Mouse (Mus musculus): Measurements from ENCODE around the gene Gjc2.
"Not testable (repeated sequence)": the region's sequence is repeated elsewhere in the genome, so short reads cannot be mapped to it uniquely, and the experiment has no call there.

Gjc2 gene

DNA sequence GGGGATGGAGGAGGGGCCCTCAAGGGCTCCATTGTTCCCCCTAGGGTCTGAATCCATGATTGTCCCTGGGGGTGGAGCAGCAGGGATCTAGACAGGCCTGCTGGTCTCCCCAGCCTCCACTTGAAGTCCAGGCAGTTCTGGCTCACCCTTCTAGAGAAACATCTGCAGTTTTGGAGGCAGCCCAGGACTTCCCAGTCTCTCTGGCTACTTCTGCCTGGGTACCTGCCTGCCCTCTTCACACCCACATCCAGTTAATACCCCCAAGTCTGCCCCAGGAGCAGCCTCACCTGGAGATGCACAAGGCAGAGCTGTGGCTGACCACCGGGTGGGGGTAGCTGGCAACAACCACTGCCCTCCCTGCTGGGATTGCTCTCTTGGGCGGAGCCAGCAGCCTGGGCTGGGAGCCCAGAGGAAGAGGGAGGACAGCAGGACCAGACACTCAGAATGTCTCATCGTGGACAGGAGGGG, at the start of gene Gjc2:
Gene Gjc2 (minus strand): TSS at position 350 of the 468 bp plus-strand sequence.
- peak; percentile 48 to 70 for DNase-seq

DNA sequence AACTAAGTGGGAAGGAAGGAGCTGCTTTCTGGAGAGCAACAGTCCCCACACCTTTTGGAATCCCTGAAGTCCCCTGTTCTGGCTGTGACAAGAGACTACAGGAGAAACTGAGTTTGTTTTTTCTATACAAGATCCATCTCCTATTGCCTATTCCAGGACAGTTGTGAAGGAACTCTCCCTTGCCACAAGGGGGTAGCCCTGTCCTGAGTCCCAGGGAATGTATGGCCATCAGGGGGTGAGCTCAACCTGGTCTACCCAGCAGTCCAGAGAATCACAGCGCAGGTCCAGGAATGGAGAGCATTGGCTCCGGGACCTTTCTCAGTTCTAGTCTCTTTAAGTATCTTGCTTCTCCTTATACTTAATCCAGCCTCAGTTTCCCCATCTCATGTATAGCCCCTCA, 49.8 kb upstream of the Gjc2 start:
- DNase-seq, result no peak

DNA sequence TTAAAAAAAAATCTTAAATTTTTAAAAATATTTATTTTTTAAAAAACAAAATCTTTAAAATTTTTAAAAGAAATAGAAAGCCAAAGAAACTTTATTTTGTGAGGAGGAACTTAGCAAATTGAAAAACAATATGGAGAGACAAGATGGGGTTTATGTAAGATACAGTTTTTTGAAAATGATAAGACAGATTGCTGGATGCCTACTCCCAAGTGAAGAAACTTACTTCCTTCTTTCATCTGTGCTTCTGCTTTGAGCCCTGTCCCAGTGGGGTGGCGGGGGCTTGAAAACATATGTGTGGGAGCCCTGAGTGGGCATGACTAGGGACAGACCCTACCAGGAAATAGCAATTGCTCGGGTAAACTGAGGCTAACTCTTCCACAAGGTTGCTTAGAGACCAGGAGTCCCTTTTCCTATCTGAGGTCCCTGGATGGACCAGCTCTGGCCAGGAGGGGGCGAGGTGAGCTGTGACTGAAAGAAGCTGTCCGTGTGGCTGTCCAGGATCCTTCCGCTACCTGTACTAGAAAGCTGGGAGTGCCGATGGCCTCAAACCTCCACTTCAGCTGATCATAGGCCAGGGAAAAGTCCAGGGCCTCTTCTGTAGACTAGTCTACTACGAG, 47.2 kb upstream of the Gjc2 start:
- DNase-seq, result peak; percentile 74 to 90

DNA sequence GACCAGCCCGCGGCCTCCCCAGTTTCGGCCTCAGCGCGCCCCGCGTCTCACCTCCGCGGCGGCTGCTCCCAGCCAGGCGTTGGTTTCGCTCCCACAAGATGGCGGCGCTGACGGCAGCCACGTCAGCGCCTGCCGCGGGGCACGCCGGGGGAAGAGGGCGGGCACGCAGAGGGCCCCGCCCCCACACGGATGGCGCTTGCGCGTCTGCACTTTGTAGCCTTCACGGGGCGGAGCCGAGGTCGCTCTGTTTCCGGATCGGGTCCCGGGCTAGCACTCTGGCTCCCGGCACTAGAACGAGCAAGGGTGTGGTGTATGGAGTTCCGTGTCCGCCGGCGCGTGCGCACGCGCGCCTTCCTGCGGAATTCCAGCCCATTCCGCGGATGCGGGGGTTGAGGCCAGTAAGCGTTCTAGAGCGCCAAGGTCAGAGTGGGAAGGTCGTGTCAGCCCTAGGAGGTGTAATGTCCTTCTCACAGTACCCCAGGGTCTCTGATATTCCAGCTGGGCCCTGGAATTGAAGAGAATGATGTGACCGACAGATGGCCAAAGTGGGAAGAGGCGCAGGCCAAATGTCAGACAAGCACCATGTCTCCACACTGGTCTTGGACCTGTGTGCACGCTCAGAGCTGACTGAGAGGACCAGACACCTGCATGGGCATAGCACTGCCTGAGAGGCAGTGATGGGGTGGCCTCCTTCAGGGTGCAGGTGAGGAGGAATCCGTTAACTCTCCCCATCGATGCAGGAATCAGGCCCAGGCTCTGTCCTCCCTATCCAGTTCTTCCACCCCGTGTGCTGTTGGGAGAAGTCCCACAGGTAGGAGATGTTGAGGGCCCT, 45.3 kb upstream of the Gjc2 start, which contains the start of gene Arf1:
Gene Arf1 (minus strand): TSS at position 149 of the 832 bp plus-strand sequence.
- DNase-seq, result peak; percentile 97 to 99

DNA sequence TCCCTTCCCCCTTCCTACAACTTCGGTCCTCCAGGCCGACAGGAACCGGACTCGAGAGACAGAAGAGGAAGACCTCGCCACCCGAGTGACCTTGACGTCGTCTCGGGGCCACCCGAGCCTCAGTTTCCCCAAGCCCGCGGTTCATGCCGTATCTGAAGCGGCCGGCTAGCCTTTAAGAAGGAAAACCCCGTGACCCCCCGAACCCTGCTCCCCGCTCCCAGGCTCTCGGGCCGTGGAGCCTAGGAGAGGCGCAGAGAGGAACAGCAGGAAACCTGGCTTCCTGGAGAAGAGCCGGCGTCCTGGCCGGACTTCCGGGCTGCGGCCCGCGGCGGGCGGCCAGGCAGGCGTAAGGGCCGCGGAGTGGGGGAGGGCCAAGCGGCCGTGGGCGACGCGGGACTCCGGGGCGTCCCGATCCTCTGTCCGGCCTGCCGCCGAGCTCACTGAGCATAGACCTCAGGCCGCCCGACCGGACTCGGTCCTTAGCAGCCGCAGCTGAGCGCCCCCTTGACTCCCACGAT, 44.6 kb upstream of the Gjc2 start:
- DNase-seq, result peak in 1 of 2 experiments; percentile 51

DNA sequence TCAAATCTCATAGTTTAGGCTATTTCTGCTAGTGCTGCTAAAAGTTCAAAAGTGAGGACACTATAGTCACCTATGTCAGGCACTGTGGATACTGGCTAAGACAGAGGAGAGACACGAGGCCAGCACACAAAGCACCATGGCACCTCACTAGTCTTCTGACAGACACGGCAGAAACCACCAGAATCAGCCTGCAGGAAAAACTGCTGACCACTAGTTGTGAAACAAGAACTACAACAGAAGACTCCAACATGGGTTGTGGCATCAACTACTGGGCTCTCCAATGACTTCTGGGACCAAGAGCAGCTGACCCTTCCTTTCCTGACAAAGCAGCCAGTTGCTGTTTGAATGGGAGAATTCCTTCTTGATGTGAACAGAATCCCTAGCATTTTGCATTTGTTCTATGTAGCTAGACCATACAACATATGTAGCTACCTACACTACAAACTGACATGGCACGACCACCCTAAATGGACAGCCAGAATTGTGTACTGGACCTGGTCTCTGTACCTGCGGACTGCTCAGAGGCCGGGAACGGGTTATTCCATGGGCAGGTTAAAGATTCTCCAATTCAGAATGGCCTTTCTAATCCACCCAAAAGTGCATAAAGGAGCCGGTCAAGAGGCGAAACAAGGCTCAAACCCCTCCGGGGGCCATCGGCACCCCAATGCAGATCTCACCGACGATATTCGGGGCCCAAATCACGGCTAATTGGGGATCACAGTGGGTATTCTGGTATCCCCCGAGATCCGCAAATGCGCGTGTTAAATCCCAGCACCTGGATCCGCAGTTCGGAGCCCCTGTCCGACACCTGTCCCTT, 44.0 kb upstream of the Gjc2 start:
- DNase-seq, result peak; percentile 34 to 48

DNA sequence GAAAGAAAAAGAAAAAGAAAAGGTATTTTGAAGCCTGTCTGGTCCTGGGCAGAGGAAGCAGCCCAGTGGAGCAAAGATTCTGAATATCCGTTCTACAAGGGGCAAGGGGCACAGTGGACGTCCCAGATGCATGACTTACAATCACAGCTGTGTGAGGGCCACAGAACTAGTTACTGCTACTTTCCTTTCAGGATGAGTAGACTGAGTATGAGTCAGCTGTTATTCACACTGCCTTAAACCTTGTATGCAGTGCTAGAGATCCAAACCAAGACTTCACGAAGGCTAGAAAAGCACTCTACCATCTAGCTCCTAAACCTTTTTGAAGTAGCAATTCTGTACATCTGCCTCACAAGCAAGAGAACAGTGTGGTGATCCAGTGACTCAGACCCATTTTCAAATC, 43.2 kb upstream of the Gjc2 start:
- peak in 1 of 2 experiments; percentile 13 for DNase-seq

DNA sequence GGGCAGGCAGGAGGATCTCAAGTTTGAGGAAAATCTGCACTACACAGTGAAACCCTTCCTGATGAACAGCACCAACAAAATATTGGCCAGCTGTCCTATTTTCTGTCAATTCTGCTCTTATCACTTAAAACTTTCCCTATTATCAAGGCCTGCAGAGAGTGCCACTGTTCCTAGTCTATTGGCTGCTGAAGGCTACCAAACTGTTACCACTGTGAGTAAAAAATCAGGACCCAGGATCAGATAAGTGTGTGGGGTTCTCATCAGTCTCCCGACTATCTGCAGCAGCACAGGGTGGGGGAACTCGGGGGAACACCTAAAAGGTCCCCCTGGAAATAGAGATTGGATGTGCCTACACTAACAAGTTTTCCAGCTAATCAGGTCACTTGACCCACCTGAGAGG, 42.2 kb upstream of the Gjc2 start:
- DNase-seq, result no peak

DNA sequence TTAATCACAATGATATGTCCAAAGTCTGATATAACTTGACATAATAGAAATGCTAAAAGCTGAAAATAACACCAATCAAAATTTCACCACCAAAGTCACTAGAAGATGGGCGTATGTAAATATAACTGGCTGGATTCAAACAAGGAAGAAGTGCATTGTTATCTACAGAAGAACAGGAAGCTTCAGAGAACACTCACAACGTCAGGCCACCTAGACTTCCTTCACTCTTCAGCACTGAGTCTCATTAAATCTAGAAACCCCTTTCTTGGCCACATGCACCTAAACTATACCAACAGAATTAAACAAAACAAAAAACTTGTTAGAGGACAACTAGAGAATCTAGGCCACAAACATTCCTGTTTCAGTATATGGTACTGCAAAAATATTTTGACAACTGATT, 41.5 kb upstream of the Gjc2 start:
- DNase-seq, result no peak

DNA sequence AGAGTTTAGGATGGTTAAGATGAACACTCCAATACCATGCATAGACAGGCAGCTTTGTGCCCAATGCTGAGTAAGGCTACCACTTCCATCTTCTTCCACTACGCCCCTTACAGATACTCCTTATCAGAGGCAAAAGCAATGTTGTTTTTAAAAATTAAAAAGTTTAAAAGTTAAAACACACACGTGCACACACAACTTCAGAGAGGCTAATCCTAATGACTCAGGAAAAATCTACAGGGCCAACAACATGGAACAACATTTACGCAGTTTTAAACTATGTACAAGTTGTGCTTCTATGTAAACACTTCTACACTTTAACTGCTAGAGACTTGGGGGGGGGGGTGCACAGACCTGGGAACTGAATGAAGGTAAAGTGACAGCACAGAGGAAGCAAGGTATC, 41.0 kb upstream of the Gjc2 start:
- no peak for DNase-seq

DNA sequence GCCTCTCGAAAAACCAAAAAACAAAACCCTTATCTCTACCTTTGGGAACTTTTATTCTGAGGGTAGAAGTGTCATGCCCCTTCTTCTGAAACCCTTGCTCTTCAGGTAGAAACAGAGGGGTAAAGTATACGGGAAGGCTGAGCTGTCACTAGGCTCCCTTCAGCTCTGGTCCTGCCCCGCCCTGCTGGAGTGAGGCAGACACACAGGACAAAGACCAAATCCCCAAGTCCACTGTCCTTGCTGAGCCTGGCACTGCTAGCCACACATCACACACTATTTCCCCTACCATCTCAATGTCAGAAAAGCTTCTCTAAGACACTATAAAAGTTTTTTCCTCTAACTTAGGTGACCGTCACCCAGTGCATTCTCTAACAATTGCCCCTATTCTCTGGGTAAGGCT, 39.3 kb upstream of the Gjc2 start:
- DNase-seq, result peak; percentile 55 to 69

DNA sequence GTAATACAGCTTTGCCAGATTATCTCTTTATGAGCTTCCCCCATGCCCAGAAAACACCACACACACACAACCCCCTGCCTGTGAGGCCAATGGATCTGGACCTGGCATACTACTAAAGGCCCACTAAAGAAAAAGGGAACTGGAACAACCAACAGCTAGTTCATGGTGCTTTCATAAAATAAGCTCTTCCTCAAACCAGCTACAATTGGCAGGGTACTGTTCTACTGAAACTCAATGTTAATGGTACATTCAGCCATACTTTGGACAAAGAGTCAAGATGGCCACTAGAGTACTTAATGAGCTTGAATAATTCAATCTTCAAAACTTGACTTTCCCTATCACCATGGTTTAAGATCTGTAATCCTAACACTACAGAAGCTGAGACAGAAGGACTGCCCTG, 38.6 kb upstream of the Gjc2 start:
- DNase-seq, result no peak

DNA sequence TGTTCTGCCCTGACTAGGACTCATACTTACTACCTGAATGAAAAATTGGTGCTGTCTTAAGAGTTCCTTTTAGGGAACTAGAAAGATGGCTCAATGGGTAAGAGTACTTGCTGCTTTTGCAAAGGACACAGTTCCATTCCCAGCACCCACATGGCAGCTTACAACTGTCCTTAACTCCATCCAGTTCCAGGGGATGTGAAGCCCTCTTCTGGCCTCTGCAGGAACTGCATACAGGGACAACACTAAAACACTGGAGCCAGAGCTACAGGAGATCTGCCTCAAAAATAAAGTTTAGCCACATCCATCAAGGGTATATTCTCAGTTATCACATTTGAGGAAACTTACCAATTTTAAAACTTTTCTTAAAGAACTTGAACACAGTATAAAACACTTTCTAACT, 36.1 kb upstream of the Gjc2 start:
- peak; percentile 44 to 72 for DNase-seq

DNA sequence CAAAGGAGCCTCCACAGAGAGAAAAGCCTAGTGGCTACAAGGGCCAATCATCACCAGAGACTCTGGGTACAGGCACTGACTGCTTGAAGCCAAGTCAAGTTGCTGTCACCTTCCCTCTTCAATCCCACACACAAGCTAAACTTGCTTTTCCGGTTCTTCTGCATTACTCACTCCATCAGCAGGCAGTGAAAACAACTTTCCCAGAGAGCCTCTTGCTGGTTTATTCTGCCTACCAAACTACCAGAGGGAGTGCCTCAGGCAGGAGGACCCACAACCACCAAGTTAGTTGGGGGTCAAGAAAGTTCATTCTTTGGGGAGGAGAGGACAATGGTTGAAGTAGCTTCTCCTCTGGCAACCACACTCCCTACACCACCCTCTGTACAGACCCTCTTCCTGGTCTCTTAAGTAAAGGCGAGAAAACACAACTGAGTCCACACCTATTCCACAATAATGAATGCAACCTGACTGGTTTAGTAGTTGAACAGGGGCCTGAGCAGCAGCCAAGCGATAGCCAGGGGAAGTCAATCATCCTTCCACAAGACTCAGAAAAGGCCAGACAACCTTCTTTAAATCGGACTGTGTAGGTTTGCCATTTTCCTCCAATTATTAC, 35.5 kb upstream of the Gjc2 start:
- DNase-seq, result peak; percentile 29 to 76

DNA sequence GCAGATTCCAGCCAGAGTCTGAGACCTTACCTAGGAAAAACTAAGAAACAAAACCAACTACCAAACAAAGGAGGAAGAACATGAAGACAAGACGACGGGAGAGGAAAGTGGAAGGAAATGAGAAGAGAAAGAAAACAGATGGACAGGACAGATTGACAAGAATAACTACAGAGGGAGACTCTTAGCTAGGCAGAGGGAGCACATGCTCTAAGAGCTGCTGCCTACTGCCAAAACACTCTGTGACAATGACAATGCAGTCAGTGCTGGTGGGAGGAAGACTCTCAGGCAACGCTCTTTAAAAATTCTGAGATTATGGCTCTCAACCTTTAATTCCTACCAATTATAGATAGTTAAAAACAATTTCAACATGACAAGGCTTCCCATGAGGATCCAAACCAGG, 33.9 kb upstream of the Gjc2 start:
- no peak for DNase-seq

DNA sequence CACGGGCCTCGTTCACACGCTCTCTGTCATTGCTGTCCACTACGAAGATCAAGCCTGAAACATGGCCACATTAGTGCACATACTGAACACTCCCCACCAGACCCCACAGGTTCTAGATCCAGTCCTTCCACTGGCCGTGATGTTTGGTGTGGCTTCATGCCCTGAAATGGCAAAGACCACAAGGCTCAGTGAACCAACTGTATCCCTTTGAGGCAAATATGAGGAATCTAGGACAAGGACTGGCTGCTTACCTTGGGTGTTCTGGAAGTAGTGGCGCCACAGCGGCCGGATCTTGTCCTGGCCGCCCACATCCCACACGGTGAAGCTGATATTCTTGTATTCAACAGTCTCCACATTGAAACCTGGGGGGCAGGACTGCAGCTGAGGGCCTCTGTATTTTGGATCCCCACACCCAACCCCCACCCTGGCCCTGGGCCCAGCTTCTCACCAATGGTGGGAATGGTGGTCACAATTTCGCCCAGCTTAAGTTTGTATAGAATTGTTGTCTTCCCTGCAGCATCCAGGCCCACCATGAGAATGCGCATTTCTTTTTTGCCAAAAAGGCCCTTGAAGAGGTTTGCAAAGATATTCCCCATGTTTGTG, 30.0 kb upstream of the Gjc2 start:
- DNase-seq, result peak in 1 of 2 experiments; percentile 36

DNA sequence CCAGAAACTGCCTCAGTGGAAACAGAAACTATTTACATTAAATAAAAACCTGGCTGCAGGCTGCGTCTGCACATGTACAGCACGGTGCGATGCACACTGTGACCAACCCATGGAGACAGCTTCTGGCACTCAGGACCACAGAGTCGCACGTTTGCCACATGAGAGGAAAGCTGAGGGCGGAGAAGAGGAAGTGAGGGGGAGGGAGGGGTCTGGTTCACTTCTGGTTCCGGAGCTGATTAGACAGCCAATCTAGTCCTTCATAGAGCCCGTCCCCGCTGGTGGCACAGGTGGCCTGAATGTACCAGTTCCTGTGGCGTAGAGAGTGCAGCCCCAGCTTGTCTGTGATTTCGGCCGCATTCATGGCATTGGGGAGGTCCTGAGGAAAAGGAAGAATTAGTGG, 29.3 kb upstream of the Gjc2 start:
- not testable (repeated sequence) for DNase-seq

DNA sequence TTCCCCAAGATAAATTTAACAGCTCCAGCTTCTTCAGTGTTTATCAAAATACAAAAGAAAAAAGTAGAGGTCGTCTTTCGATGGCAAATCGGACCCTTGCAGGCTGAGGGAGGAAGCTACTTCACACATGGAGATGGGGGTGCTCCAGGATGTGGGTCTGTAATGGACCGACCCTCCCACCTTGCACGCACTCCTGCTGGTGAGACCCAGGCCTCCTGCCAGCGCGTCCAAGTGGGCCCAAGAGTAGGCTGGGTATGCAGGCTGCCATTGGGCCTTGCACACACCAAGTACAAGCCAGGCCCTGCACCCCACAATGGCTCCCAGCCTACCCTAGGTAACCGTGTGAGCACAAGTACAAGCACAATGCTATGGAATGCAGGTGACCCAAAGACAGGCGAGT, 28.5 kb upstream of the Gjc2 start:
- DNase-seq, result not testable (repeated sequence)

DNA sequence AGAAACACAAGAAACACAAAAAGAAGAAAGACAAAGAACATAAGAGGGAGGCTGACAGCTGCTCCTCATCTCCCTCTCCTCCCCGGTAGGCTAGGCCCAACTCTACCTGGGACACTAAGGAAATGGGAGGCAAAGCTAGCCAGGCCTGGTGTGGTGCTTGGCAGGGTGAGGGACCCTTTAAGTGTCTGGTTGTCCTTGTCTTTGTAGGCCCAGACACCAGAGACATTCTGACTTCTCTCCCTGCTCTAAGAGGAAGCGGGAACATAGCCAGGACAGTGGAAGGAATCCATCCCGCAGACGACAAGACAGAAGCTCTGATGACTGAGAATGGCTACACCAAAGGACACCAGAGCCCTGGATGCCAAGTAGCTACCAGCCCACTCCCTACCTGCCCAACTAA, 27.0 kb upstream of the Gjc2 start:
- DNase-seq, result no peak

DNA sequence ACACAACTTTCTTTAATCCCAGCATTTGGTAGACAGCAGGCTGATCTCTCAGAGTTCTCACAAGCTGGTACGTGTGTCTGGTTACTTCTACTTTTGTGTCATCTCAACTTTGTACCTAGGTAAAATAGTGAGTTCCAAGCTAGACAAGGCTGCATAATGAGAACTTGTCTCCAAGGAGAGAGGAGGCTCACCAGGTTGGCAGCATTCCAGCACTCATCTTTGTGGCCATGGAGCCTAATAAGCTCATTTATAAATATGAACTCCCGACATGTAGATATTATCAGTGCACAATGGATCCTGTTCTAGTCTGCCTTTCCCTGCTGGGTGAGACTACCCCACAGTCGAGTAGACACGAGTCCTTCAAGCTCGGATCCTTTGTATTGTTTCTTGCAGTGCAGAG, 26.6 kb upstream of the Gjc2 start:
- DNase-seq, result no peak

DNA sequence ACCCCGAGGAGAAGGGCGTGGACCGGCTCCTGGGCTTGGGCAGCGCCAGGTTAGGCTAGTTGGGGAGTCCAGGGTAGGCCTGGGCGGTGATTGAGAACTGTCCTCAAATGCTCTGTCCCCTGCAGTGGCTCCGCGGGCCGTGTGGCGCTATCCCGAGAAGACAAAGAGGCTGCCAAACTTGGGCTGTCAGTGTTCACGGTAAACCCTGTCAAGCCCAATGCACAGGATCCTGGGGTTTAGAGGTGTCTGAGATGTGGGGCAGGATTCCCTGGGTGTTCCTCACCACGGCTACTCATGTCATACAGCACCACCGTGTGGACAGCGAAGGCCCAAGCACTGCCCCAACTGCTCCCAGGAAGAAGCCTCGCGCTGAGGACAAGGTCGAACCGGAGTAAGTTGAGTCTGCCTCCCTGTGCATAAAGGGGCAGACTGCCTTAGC, 26.0 kb upstream of the Gjc2 start:
- peak; percentile 76 to 82 for DNase-seq

All from kidney, postnatal 36 days (tissue).